Mouse (Mus musculus) cerebellum, adult 9-10 months (tissue): ENCODE results near the gene Plcb3.

Experiments
- DNase-seq: peaks from one replicate; pipeline ENCODE4 v3.0.0; 2022

Gene Plcb3

DNA sequence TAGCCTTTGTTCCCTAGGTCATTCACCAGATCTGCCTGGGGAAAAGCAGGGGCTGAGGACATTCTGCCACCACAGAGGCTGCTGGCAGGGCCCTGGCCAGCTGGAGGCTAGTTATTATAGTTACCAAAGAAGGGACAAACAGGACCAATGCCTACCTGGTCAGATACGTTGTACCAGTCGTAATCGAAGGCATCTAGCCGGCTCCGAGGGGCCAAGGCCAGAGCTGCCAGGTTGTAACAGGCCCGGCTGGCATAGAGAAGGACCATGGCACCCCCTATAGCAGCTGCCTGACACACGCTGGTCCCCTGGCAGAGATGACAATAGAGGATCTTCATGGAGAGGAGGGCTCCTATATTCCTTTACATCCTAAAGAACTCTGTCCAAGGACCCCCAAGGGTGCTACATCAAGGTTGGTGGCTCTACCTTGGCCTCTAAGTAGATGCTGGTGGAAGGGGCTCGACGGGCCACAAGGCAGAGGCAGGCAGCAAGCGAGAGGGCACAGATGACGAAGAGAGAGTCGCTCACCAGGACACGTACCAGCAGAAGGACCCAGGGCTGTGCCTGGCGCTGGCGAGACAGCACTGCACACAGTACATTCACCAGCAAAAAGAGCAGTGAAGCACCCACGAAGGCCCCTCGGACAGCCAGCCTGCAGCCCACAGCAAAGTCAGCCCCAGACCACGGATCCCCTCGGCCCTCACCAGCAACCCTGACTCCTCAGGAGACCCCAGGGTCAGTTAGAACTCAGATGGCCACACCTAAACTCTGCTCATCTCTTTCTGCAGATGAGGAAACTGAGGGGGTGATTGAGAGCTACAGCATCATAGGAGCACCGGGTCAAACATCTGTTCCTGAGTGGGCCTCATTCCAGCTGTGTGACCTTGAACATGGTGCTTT lies 36.9 kb downstream of the Plcb3 start:
- peak; percentile 70 for DNase-seq

DNA sequence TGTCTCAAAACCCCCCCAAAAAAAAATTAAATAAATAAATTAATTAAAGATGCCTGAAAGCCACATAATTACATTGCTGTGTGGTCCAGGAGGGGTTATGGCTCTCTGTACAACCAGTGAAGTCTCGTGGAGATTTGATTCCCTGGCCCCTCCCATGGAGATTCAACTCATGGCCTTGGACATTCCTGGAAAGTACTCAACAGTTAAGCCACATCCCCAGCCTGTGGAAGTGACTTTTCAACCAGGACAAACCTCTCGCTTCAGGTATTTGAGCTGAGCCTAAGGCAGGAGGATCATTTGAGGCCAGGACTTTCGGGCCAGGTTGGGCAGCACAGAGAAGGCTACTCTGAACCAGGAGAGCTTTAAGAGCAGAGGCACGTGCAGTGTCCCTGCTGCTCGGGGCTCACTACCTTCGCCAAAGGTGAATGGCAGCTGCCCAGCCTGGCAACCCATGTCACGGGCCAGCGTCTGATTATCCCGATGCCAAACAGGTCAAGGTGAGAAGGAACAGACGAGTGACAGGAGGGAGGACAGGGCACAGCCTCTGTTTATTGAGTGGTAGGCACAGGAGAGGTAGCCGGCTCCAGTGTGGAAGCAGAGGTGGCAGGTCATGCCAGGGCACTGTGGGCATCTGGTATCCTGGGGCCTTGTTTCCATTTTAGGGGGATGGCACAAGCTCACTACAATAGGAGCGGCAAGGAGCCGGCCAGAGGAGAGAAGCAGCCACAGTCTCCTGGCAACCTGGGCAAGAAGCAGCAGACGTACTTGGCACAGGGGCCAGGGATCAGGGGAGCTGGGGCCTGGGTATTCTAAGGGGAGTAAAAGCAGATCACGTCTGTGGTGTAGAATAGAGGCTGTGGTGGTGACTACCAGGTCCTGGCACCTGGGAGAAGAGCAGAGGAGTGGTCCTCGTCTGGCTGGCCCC lies 38.5 kb downstream of the Plcb3 start:
- peak; percentile 84 for DNase-seq

DNA sequence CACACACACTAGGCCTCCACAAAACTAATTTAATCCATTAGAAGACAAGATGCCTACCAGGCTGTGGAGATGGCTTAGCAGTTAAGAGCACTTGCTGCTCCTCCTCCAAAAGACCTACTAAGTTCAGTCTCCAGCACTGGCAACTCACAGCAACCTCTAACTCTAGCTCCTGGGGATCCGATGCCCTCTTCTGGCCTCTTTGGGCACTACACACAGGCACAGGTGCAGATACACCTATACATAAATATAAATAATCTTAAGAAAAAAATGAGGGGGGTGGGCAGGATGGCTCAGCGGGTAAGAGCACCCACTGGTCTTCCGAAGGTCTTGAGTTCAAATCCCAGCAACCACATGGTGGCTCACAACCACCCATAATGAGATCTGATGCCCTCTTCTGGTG lies 40.0 kb downstream of the Plcb3 start:
- DNase-seq: peak; percentile 72

GRCm38 (mm10) chr19:6934195-6934977 lies 41.9 kb downstream of the Plcb3 start, which contains the start of gene Kcnk4:
Kcnk4 (minus strand) TSS chr19:6934515.
- no peak for DNase-seq

- peak; percentile 81 for DNase-seq
Measured at GRCm38 (mm10) chr19:6933436-6934194, 42.7 kb downstream of the Plcb3 start.

- DNase-seq: no peak
Measured at GRCm38 (mm10) chr19:6933102-6933435, 43.2 kb downstream of the Plcb3 start.

GRCm38 (mm10) chr19:6932018-6932417 lies 44.3 kb downstream of the Plcb3 start:
- DNase-seq: no peak

DNA sequence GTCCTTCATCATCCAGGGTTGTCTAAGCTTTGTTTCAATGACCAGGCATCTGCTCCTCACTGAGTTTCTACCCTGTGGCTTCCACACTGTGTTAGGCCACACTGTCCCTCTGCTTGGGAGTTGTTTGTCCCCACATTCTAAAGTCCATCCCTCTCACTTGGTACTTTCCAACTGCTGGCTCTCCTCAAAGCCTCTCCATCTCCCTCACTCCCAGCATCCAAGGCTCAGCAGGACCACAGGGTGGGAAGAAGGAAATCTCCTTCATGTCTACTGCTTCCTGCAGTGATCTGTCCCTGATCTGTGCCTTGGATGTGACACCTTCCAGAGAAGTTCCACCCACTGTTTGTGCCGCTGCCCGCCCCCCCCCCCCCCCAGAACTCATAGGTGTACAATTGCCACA lies 45.3 kb downstream of the Plcb3 start:
- no peak for DNase-seq

DNA sequence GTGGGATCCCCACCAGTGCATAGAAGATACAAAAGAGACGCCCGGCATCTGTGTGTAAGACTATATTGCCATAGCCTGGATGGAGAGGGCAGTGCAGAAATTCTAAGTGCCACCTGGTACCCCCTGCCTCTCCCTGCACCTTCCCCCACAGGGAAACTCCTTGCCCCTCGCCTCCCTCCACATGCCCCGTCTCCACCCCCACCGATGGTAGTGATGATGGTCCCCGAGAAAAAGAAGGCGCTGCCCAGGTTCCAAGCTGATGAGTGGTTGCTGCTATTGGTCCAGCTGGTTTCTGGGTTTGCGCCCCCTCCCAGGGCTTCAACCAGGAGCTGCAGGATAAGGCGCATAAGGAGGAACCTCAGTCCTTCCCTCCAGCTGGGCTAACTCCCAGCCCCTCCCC lies 48.2 kb downstream of the Plcb3 start:
- no peak for DNase-seq

GRCm38 (mm10) chr19:6926559-6927255 lies 49.6 kb downstream of the Plcb3 start:
- no peak for DNase-seq

DNA sequence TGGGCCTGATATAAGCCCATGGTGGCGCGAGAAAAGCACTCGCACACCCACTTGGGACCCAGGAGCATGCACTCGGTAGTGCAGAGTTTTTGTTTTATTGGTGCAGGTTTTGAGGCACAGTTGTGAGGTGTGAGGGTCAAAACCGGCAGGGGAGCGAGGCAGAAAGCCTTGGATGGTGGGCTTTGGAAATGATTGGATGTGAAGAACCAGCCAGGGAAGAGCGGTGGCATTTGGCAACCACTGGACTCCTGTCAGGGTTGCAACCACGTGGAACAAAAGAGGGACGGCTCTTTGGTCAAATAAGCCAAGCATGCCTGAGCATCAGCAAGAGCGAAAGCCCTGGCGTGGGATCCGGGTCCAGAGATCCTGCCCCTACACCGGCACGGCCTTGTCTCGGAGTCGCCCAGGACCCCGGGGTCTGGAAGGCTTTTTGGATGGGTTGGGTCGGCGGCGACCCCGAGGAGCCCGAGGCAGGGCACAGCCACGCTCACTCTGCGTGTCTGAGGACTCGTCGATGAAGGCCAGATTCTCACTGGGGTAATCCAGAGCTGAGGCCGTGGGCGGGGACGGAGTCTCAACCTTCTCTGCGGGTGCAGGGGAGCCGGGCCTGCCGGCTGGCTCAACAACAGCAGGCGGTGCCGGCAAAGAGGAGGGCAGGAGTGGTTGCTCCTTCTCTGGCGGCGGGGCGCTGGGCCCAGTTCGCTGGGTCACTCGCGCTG lies 50.5 kb downstream of the Plcb3 start:
- no peak for DNase-seq

GRCm38 (mm10) chr19:6925307-6925573 lies 51.0 kb downstream of the Plcb3 start, which contains the start of gene Catsperz:
Catsperz (minus strand) TSS chr19:6925380.
- DNase-seq: no peak

- DNase-seq: peak; percentile 94
Measured at GRCm38 (mm10) chr19:6924461-6925306, 51.6 kb downstream of the Plcb3 start.

GRCm38 (mm10) chr19:6922901-6923735 lies 53.2 kb downstream of the Plcb3 start:
- no peak for DNase-seq

DNA sequence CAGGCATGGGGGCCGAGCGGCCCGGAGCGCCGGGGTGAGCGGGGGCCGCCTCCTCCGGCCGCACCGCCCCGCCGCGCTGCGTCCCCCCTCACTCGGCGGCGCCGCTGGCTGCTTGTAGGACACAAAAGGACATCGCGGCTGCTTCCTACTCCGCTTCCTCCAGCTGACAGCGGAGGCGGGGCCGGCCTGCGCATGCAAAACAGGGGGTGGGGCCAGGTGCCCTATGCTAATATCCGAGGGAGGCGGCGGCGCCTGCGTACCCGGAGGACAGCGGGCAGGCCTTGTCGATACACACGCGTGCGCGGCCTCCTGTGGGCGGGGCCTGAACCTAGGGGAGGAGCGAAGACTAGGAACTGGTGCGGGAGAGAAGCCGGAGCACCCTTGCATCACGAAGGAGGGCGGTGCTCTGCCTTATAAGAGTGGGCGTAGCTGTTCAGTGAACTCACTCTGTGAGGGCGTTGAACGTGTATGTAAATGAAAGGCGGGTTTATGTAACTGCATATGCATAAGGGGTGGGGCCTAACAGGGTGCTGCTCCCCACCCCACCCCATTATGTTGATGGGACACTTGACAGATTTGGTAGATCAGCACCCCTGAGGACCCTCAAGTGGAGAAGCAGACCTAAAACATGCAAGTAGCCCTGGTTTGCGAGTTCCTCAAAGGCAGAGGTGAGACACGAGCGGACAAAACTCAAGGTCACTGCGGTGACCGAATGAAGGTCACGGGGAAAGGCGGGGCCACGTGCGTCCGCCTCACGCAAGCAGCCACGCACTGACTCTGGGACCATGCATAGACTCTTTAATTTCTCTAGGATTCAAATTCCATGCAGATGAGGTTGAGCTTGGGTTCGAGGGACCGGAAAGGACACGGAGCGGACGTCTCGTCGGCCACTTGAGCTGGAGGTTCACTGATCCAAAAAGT lies 54.4 kb downstream of the Plcb3 start, which contains the start of gene Esrra:
TSS of gene Esrra (minus strand) at position 167 of the 921 bp plus-strand sequence.
- peak; percentile 100 for DNase-seq

GRCm38 (mm10) chr19:6920741-6921636 lies 55.3 kb downstream of the Plcb3 start:
- peak; percentile 84 for DNase-seq
